Mouse (Mus musculus) hindbrain, embryonic 15.5 days (tissue): ENCODE results near the gene Hsd11b1. TPM values are rescaled to one million over a fixed set of nuclear protein-coding genes. Genes with fewer than 3 reads are reported as not detected.
A peak's percentile ranks its signal among the peaks of the same experiment; 100 is the strongest.

Experiments
- ATAC-seq: fragments of 200-750 bp; cut with Nextera tagmentation; 2 replicates; pipeline ENCODE4 v1.8.0; 2017; ENCODE audit warnings: low read depth, moderate number of reproducible peaks, moderate TSS enrichment; ENCODE audit not compliant: low FRiP score
- H3K27ac ChIP-seq: fragments of 300-500 bp; sonication (generic); replicated peaks from 2 replicates; pipeline ENCODE4 v1.5.1; 2015; ENCODE audit warnings: mild to moderate bottlenecking, inconsistent platforms
- H3K27me3 ChIP-seq: fragments of 300-500 bp; sonication (generic); 2 replicates; pipeline ENCODE4 v1.6.1; 2015; ENCODE audit warnings: control low read depth, inconsistent platforms
- H3K36me3 ChIP-seq: fragments of 300-500 bp; sonication (generic); 2 replicates; pipeline ENCODE4 v1.6.1; 2015; ENCODE audit warnings: control low read depth, inconsistent platforms
- H3K4me1 ChIP-seq: fragments of 300-500 bp; sonication (generic); replicated peaks from 2 replicates; pipeline ENCODE4 v1.6.1; 2015; ENCODE audit warnings: control low read depth, inconsistent platforms
- H3K4me2 ChIP-seq: fragments of 300-500 bp; sonication (generic); 2 replicates; pipeline ENCODE4 v1.6.1; 2015; ENCODE audit warnings: moderate library complexity, mild to moderate bottlenecking, inconsistent platforms
- H3K4me3 ChIP-seq: fragments of 300-500 bp; sonication (generic); 2 replicates; pipeline ENCODE4 v1.5.1; 2015; ENCODE audit warnings: mild to moderate bottlenecking, inconsistent platforms
- H3K9ac ChIP-seq: fragments of 300-500 bp; sonication (generic); 2 replicates; pipeline ENCODE4 v1.6.1; 2015; ENCODE audit warnings: inconsistent platforms
- H3K9me3 ChIP-seq: fragments of 300-500 bp; sonication (generic); 2 replicates; pipeline ENCODE4 v1.6.1; 2016; ENCODE audit warnings: control low read depth, inconsistent platforms
- WGBS: fragments of 180-500 bp; shearing (Covaris S2); methylation state at CpG from one replicate; pipeline ENCODE4 v1.1.7; 2015; 5-methylcytosine and 5-hydroxymethylcytosine counted together
- polyA plus RNA-seq: library from polyadenylated mRNA; unstranded; fragments of >200 nt; fragmentation: Nextera tagmentation; extraction: Ambion mirVana; gene quantifications from 2 replicates; pipeline ENCODE4 v1.2.1, GENCODE M21; 2015

The Hsd11b1 gene
- polyA plus RNA-seq, 1 experiment from 2014 or later: 0.40 TPM

- WGBS: 91% methylated on average over 7 of the region's 7 CpGs
- Histone ChIP-seq H3K27ac (no peak overlapping the region), H3K4me3 (no peak overlapping the region), H3K4me2 (no peak overlapping the region), H3K9me3 (no peaks in the 10 kb centered on the region), H3K27me3 (no peaks in the 10 kb centered on the region), H3K4me1 (peaks cover 3% of the 10 kb centered on the region; the same call in 1 of the 2 replicates), H3K36me3 (no peaks in the 10 kb centered on the region), H3K9ac (no peak overlapping the region)
- ATAC-seq: no peak
Observed at GRCm38 (mm10) chr1:193191675-193192283, 72.1 kb downstream of the Hsd11b1 start.

DNA sequence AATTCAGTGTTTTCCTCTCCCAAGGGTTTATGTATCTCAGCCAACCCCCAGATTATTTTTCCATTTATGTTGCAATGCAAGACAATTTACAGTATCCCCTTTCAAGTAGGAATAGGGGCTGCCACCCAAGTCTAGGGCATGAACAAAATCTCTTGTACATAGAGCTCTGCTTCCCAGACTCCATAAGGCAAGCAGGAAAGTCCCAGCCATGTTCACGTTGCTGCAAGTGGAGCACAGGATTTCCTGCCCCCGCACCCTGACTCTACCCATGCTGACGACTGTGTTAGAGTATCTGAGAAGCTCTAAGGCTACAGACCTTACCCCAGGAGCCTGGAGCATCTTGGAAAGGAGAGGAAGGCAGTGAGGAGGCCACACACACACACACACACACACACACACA, 74.1 kb downstream of the Hsd11b1 start:
- ATAC-seq: no peak
- Histone ChIP-seq H3K9me3 (no peaks in the 10 kb centered on the region), H3K4me3 (no peak overlapping the region), H3K4me1 (peaks cover 3% of the 10 kb centered on the region; the same call in 1 of the 2 replicates), H3K27ac (peak overlapping the region; percentile 54), H3K27me3 (no peaks in the 10 kb centered on the region), H3K36me3 (no peaks in the 10 kb centered on the region), H3K4me2 (no peak overlapping the region), H3K9ac (no peak overlapping the region)
- 60% methylated on average over 3 of the region's 3 CpGs for WGBS

DNA sequence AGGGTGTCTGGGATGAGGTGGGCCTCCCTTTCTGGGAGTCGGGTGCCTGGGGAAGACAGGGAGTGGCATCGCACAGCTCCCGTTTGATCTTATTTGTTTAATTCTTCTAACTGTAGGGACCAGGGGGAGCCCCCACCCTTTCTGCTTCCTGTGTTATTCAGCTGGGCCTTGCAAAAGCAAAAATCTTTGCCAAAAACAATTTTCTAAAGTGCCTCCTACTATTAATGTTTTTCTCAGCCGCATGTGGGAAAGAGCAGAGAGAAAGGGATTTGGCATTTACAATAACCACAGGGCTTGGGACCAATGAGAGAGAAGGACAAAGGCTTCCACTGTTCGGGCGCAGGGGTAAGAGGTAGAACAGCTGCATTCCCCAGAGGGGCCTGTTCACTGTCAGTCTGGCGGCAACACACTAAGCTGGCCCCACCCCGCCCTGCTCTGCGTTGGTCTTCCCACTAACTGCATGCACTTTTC, 74.7 kb downstream of the Hsd11b1 start:
- no peak overlapping the region for H3K4me3 ChIP-seq
- peak overlapping the region; percentile 54 for H3K27ac ChIP-seq
- H3K9me3 ChIP-seq: no peaks in the 10 kb centered on the region
- H3K36me3 ChIP-seq: no peaks in the 10 kb centered on the region
- WGBS: 35% methylated on average over 9 of the region's 9 CpGs
- no peak overlapping the region for H3K9ac ChIP-seq
- H3K27me3 ChIP-seq: no peaks in the 10 kb centered on the region
- H3K4me2 ChIP-seq: no peak overlapping the region
- peaks cover 3% of the 10 kb centered on the region; the same call in 1 of the 2 replicates for H3K4me1 ChIP-seq
- ATAC-seq: peak; percentile 85; the same call in 1 of the 2 replicates

DNA sequence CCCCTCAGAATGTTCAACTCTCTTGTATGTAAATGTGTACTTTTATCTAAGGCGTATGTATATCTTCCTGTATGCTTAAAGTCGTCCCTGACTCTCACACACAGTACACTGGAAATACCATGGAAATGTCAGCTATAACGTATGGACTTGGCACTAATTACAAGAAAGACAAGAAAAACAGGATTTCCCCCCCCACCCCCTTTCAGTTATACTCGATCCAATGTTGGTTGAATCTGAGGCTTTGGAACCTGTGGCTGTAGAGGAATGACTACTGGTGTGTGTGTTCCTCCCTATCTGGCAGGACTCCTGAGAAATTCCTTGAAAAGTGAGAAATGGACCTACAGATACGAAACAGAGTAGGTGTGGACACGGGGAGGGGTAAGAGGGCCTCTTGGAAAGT, 75.6 kb downstream of the Hsd11b1 start:
- no peak for ATAC-seq
- Histone ChIP-seq H3K27me3 (no peaks in the 10 kb centered on the region), H3K36me3 (no peaks in the 10 kb centered on the region), H3K4me3 (no peak overlapping the region), H3K4me2 (no peak overlapping the region), H3K27ac (no peak overlapping the region), H3K4me1 (peaks cover 3% of the 10 kb centered on the region; the same call in 1 of the 2 replicates), H3K9ac (no peak overlapping the region), H3K9me3 (no peaks in the 10 kb centered on the region)
- WGBS: 86% methylated on average over 6 of the region's 6 CpGs

DNA sequence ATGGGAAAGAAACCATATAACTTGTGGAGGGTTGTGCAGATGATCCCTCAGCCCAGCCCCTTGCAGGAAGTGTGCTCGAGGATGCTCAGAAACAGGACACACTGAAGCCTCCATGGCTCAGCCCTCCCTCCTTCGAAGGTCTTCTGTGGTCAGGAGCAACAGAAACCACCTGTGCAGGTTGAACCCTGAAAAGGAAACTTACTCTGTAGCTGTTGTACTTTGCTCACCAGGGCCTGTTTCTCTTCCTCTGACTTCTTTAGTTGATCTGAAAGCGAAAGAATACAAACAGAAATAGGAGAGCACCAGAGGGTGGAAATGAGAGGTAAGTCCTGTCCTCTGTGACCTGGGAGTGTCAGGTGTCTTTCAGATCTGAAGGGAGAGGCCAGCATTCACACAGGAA, 82.8 kb downstream of the Hsd11b1 start:
- H3K27me3 ChIP-seq: no peaks in the 10 kb centered on the region
- H3K27ac ChIP-seq: no peak overlapping the region
- no peak for ATAC-seq
- H3K4me2 ChIP-seq: no peak overlapping the region
- no peaks in the 10 kb centered on the region for H3K9me3 ChIP-seq
- WGBS: 85% methylated on average over 3 of the region's 3 CpGs
- H3K4me1 ChIP-seq: 0 out of 2 replicates have a peak, but pooled peaks cover 5% of the 10 kb centered on the region
- no peak overlapping the region for H3K9ac ChIP-seq
- no peaks in the 10 kb centered on the region for H3K36me3 ChIP-seq
- no peak overlapping the region for H3K4me3 ChIP-seq

DNA sequence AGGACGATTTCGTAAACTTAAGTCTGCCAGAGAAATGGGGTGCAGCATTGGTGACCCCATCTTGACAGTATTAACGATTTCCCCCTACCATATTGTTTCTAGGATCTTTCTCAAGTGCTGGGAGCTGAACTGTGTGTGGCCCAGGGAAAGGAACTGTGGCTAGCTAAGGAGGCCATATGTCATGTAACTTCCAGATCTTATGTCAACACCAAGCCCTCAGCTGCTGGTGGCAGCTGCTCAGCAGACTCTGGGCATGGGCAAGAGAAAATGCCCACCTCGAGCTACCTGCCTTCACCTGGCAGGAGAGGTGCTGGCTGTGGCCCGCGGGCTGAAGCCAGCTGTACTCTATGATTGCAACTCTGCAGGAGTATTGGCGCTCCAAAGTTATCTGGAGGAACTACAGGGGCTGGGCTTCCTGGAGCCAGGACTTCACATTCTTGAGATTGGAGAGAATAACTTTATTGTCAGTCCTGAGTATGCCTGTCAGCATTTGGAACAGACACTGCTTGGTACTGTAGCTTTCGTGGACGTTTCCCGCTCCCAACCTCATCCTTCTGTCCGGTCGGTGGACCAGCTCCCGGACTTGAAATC, 89.6 kb downstream of the Hsd11b1 start:
- H3K4me3 ChIP-seq: peak overlapping the region; percentile 59
- no peaks in the 10 kb centered on the region for H3K9me3 ChIP-seq
- H3K4me2 ChIP-seq: peak overlapping the region; percentile 77
- peaks cover 38% of the 10 kb centered on the region for H3K4me1 ChIP-seq
- no peaks in the 10 kb centered on the region for H3K27me3 ChIP-seq
- no peaks in the 10 kb centered on the region for H3K36me3 ChIP-seq
- peak overlapping the region; percentile 68 for H3K9ac ChIP-seq
- H3K27ac ChIP-seq: peak overlapping the region; percentile 89; the same call in 1 of the 2 replicates
- ATAC-seq: no peak
- WGBS: 89% methylated on average over 13 of the region's 13 CpGs

DNA sequence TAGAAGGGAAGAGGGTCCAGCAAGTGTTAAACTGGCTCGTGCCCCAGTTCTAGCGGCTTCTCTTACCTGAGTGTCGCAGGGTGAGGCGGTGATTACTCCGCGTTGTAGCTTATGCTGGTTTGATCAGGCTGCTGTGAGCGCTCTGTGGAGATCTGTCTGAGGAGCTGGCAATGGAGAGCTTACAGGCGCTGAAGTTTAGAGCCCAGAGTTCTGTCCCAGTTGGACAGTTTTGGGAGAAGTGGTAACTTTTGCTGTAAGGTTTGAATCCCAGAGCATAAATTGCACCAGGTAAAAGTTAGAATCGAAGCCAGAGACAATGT, 90.1 kb downstream of the Hsd11b1 start:
- ATAC-seq: no peak
- 26% methylated on average over 9 of the region's 9 CpGs for WGBS
- Histone ChIP-seq H3K36me3 (no peaks in the 10 kb centered on the region), H3K27ac (peak overlapping the region; percentile 89), H3K27me3 (no peaks in the 10 kb centered on the region), H3K4me3 (peak overlapping the region; percentile 59), H3K9ac (peak overlapping the region; percentile 68), H3K4me1 (peaks cover 38% of the 10 kb centered on the region), H3K9me3 (no peaks in the 10 kb centered on the region), H3K4me2 (peak overlapping the region; percentile 77)

GRCm38 (mm10) chr1:193172991-193173809, 90.7 kb downstream of the Hsd11b1 start:
- Histone ChIP-seq H3K27ac (peak overlapping the region; percentile 89), H3K9me3 (no peaks in the 10 kb centered on the region), H3K4me3 (peak overlapping the region; percentile 59), H3K36me3 (no peaks in the 10 kb centered on the region), H3K4me1 (peaks cover 36% of the 10 kb centered on the region), H3K27me3 (no peaks in the 10 kb centered on the region), H3K9ac (peak overlapping the region; percentile 76), H3K4me2 (peak overlapping the region; percentile 77)
- peak; percentile 100 for ATAC-seq
- under 1% methylated on average over 48 of the region's 48 CpGs for WGBS

Other genes starting within 250 kb of the Hsd11b1 start
- gene Syt14, start 228.3 kb downstream of the Hsd11b1 start, polyA plus RNA-seq: 5.8 and 5.9 TPM in 2 replicates
- gene Diexf, start 133.8 kb downstream of the Hsd11b1 start, polyA plus RNA-seq: 6.7 and 7.2 TPM in 2 replicates
- gene Irf6, start 111.0 kb downstream of the Hsd11b1 start, polyA plus RNA-seq: 0.72 and 0.75 TPM in 2 replicates
- 11.1 and 11.8 TPM in 2 replicates for gene A130010J15Rik, start 96.0 kb downstream of the Hsd11b1 start, polyA plus RNA-seq
- gene Traf3ip3, start 62.4 kb downstream of the Hsd11b1 start, polyA plus RNA-seq: 2.3 and 2.5 TPM in 2 replicates
- 0.54 and 0.56 TPM in 2 replicates for gene Lamb3, start 56.4 kb downstream of the Hsd11b1 start, polyA plus RNA-seq
- gene G0s2, start 9.1 kb upstream of the Hsd11b1 start, polyA plus RNA-seq: 7.9 and 8.2 TPM in 2 replicates
- 40.5 and 41.0 TPM in 2 replicates for gene Camk1g, start 106.2 kb upstream of the Hsd11b1 start, polyA plus RNA-seq